Comparison of ENCODE assay signal across 8 mouse cellular contexts in genomic region chr19:29112662-29113061, GRCm38 (mm10). TPM values are rescaled to one million over a fixed set of nuclear protein-coding genes. Genes with fewer than 3 reads are reported as not detected.
DNase-seq lines count a peak whose midpoint lies in the region; TF ChIP-seq lines count a peak whose summit lies in the region.
"Had no signal": no experiment of that assay in that cellular context is flagged by ENCODE, and none has a peak within 500 bp of the region (broad histone marks: within the 10 kb centered on the region; RNA-seq: fewer than 3 reads in every experiment).

No protein-coding gene starts in this region.

- H3K4me1 ChIP-seq in E14TG2a.4 (replicated peaks; ENCODE audit: low read depth, low read length) (peaks cover 45% of the 10 kb centered on the region), ES-E14 (ENCODE audit: control insufficient read depth in 2 of 2, insufficient read depth in 2 of 2, low read length in 2 of 2, poor library complexity in 1 of 2) (peaks cover 0 to 8% of the 10 kb centered on the region in 2 experiments; a peak in 1 of 4 replicates)

- H3K9me3 ChIP-seq in E14TG2a.4 (ENCODE audit: low read length) (no peaks in the 10 kb centered on the region), ES-E14 (ENCODE audit: control insufficient read depth, insufficient read depth, low read depth, low read length) (no peaks in the 10 kb centered on the region)

- H3K9ac ChIP-seq in ES-E14 (ENCODE audit: insufficient read depth, low read depth, low read length, poor library complexity, severe bottlenecking) = peak overlapping the region; percentile 55; the same call in 1 of the 2 replicates

- H3K27me3 ChIP-seq in E14TG2a.4 (ENCODE audit: insufficient read depth, low read length) = no peaks in the 10 kb centered on the region

- H3K4me3 ChIP-seq in E14TG2a.4 (replicated peaks; ENCODE audit: low read length) = peak overlapping the region; percentile 29; the same call in 1 of the 2 replicates
- H3K4me3 ChIP-seq in ES-E14 (ENCODE audit: insufficient read depth in 1 of 2, low read depth in 1 of 2, low read length in 2 of 2, poor library complexity in 1 of 2, severe bottlenecking in 1 of 2) = 0 out of 4 replicates have a peak overlapping the region, but pooled peaks of 1 of the 2 experiments have one; percentile 28

- in situ Hi-C loops in ES-E14 (cut with MboI; ENCODE audit: low sequenced_read_pairs in 2 of 2, unreplicated experiment in 2 of 2) = no loop called here

- no peak for TF ChIP-seq CTCF in E14TG2a.4 (conservative IDR thresholded peaks at IDR 0.05; ENCODE audit: low read length)

- H3K36me3 ChIP-seq in E14TG2a.4 (ENCODE audit: insufficient read depth, low read length) (peaks cover 45% of the 10 kb centered on the region), ES-E14 (ENCODE audit: control insufficient read depth, insufficient read depth, low read length, poor library complexity, severe bottlenecking) (peaks cover 8% of the 10 kb centered on the region; the same call in 1 of the 2 replicates)

- no peak overlapping the region for H3K27ac ChIP-seq in ES-E14 (ENCODE audit: insufficient read depth, low read depth, low read length, poor library complexity, severe bottlenecking)

- DNase-seq in ES-E14 (ENCODE audit: low read depth, low spot score) = no peak
- DNase-seq in gastrocnemius, postnatal 25 days = peak; percentile 87
- DNase-seq in kidney, postnatal 25 days = peak; percentile 69 to 91
- no peak for DNase-seq in thymus, postnatal 36 days
- DNase-seq in thymus, postnatal 14 days = no peak
- DNase-seq in cerebellum, postnatal 10 days = no peak
- DNase-seq: right cerebral cortex, postnatal 14 days had no signal

TF ChIP-seq in ES-E14, 5 proteins besides CTCF, POLR2A, EP300 and RAD21:
- TF ChIP-seq HCFC1 (IDR thresholded peaks at IDR 0.05; ENCODE audit: borderline replicate concordance, insufficient read depth, low read length) (no peak), ZC3H11A (IDR thresholded peaks at IDR 0.05; ENCODE audit: borderline replicate concordance, low read depth, low read length) (no peak), ZNF384 (IDR thresholded peaks at IDR 0.05; ENCODE audit: low read depth, low read length) (no peak), CHD2 (IDR thresholded peaks at IDR 0.05; ENCODE audit: low read depth, low read length) (no peak), MAFK (IDR thresholded peaks at IDR 0.05; ENCODE audit: insufficient read depth, low read depth, low read length) (no peak)

RNA-seq across cellular contexts. Expression of gene Rcl1, which starts 11.5 kb away (rescaled TPM):
- total RNA-seq in ES-E14 (2012; rRNA removed) = 53.6 and 70.5 TPM in 2 replicates
- 1 to 10 TPM; 6.3 to 8.9 TPM for total RNA-seq in gastrocnemius, postnatal 25 days (2021)

Comparison
In these comparisons a context has a peak if more than half of its experiments do, and no peak if none do; other contexts are left out.
1. DNase-seq: peak in gastrocnemius, postnatal 25 days (single experiment) and kidney, postnatal 25 days (2 of 2); none in ES-E14 (single experiment), thymus, postnatal 36 days (0 of 2), thymus, postnatal 14 days (single experiment) and cerebellum, postnatal 10 days (0 of 2).